Mouse (Mus musculus): ENCODE results near the gene Htra2.

- TF ChIP-seq CTCF (IDR thresholded peaks at IDR 0.05; ENCODE audit: low read depth) (peak; percentile 73), EP300 (optimal IDR thresholded peaks at IDR 0.05) (no peak)
Measured at GRCm38 (mm10) chr6:83101688-83102556, 46.8 kb upstream of the Htra2 start.
